Mouse (Mus musculus) limb, embryonic 13.5 days (tissue): ENCODE measurements around the gene Armc8. TPM values are rescaled to one million over a fixed set of nuclear protein-coding genes. Genes with fewer than 3 reads are reported as not detected.

Source experiments
- ATAC-seq: fragments of 200-750 bp; cut with Nextera tagmentation; 2 replicates; pipeline ENCODE4 v1.8.0; 2017; ENCODE audit warnings: low read depth, moderate number of reproducible peaks, moderate TSS enrichment; ENCODE audit not compliant: low FRiP score
- H3K27ac ChIP-seq: fragments of 300-500 bp; sonication (generic); 2 replicates; pipeline ENCODE4 v1.5.1; 2015; ENCODE audit warnings: inconsistent platforms, mild to moderate bottlenecking, moderate library complexity
- H3K27me3 ChIP-seq: fragments of 300-500 bp; sonication (generic); 2 replicates; pipeline ENCODE4 v1.6.1; 2015; ENCODE audit warnings: mild to moderate bottlenecking, inconsistent platforms
- H3K36me3 ChIP-seq: fragments of 300-500 bp; sonication (generic); 2 replicates; pipeline ENCODE4 v1.6.1; 2015; ENCODE audit warnings: inconsistent platforms, mild to moderate bottlenecking, moderate library complexity
- H3K4me1 ChIP-seq: fragments of 300-500 bp; sonication (generic); 2 replicates; pipeline ENCODE4 v1.6.1; 2015; ENCODE audit warnings: inconsistent platforms
- H3K4me2 ChIP-seq: fragments of 300-500 bp; sonication (generic); replicated peaks from 2 replicates; pipeline ENCODE4 v1.6.1; 2015; ENCODE audit warnings: inconsistent platforms, mild to moderate bottlenecking, moderate library complexity
- H3K4me3 ChIP-seq: fragments of 300-500 bp; sonication (generic); 2 replicates; pipeline ENCODE4 v1.5.1; 2015; ENCODE audit warnings: moderate library complexity, mild to moderate bottlenecking, inconsistent platforms
- H3K9ac ChIP-seq: fragments of 300-500 bp; sonication (generic); 2 replicates; pipeline ENCODE4 v1.6.1; 2015; ENCODE audit warnings: mild to moderate bottlenecking, inconsistent platforms
- H3K9me3 ChIP-seq: fragments of 300-500 bp; sonication (generic); 2 replicates; pipeline ENCODE4 v1.6.1; 2016; ENCODE audit warnings: inconsistent platforms
- WGBS: fragments of 180-500 bp; shearing (Covaris S2); methylation state at CpG from one replicate; pipeline ENCODE4 v1.1.7; 2015; 5-methylcytosine and 5-hydroxymethylcytosine counted together
- polyA plus RNA-seq: library from polyadenylated mRNA; unstranded; fragments of >200 nt; fragmentation: Nextera tagmentation; extraction: Ambion mirVana; gene quantifications from 2 replicates; pipeline ENCODE4 v1.2.1, GENCODE M21; 2015

Armc8 gene
- polyA plus RNA-seq, 1 experiment from 2014 or later = 21.0 TPM

DNA sequence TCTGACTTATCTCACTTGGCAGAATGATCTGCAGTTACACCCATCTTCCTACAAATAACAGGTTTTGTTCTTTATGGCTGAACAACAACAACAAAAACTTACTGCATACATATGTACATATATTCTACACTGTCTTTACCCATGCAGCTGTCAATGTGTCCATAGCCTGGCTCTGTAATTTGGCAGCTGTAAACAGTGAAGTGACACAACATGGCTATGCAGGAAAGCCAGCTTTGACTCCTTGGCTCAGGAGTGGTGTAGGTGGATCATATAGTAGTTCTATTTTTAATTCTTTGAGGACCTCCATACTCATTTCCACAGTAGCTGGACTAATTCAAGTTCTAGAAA lies 9.2 kb downstream of the Armc8 start:
- no peaks in the 10 kb centered on the region for H3K9me3 ChIP-seq
- H3K27me3 ChIP-seq = no peaks in the 10 kb centered on the region
- no peak overlapping the region for H3K9ac ChIP-seq
- no peak overlapping the region for H3K27ac ChIP-seq
- ATAC-seq = no peak
- H3K4me1 ChIP-seq = no peaks in the 10 kb centered on the region
- no peak overlapping the region for H3K4me2 ChIP-seq
- no peaks in the 10 kb centered on the region for H3K36me3 ChIP-seq
- H3K4me3 ChIP-seq = no peak overlapping the region

DNA sequence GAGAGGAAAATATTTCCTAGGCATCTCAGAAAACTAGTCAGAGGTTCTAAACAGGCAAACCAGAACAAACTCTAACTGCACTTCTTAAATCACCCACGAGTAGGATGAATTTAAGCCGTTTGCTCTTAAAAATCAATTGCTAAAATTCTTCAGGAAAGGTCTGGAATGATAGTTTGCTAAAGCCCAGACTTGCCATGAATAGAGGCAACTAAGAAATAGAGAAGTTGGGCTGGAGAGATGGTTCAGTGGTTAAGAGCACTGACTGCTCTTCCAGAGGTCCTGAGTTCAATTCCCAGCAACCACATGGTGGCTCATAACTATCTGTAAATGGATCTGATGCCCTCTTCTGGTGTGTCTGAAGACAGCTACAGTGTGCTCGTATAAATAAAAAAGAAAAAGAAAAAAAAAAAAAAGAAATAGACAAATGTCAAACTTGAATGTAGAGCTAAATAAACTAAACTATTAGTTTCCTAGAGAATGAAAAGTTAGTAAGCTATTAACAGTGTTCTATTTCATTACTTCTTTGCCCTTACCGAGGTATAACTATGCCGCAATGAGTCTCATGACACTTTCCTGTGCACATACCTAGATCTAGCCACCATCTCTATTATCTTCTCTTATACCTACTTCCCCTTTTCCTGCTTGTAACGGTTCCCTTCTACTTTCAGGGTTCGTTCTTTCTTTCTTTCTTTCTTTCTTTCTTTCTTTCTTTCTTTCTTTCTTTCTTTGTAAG lies 9.7 kb downstream of the Armc8 start:
- Histone ChIP-seq H3K36me3 (no peaks in the 10 kb centered on the region), H3K4me2 (no peak overlapping the region), H3K27ac (no peak overlapping the region), H3K9ac (no peak overlapping the region), H3K4me1 (no peaks in the 10 kb centered on the region), H3K9me3 (no peaks in the 10 kb centered on the region), H3K4me3 (no peak overlapping the region), H3K27me3 (no peaks in the 10 kb centered on the region)
- WGBS = 88% methylated on average over 7 of the region's 7 CpGs
- ATAC-seq = no peak

DNA sequence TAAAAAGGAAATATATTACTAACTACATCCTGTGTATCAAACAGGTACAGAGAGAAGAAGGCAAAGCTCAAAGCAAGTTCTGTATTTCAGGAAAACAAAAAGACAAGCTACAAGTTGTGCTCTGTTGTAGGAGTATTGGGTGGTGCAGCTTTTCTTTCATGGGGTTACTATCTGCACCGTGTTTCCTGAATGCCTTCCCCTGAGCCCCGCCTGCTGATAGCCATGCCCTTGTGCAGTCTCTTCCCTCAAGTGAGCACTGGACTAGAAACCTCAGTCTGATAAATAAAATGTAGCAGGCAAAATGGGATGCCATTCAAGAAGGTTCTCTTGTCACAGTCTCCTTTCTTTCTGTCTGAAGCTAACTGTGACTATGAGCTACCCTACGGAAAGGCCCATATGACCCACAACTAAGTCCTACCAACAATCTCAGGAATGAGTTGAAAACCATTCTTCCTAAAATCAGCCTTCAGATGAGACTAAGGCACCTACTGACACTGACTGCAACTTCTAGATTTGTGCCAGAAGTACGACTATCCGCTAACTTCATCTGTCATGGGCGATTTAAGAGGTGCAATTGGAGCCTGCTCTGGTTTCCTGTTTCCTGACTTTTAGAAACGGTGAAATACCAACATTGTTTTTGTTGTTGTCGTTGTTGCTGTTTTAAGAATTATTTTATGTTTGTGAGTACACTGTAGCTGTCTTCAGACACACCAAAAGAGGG lies 11.0 kb downstream of the Armc8 start:
- ATAC-seq = no peak
- 81% methylated on average over 8 of the region's 8 CpGs for WGBS
- H3K4me3 ChIP-seq = no peak overlapping the region
- H3K4me1 ChIP-seq = no peaks in the 10 kb centered on the region
- no peaks in the 10 kb centered on the region for H3K9me3 ChIP-seq
- H3K36me3 ChIP-seq = no peaks in the 10 kb centered on the region
- no peak overlapping the region for H3K27ac ChIP-seq
- H3K9ac ChIP-seq = no peak overlapping the region
- no peaks in the 10 kb centered on the region for H3K27me3 ChIP-seq
- H3K4me2 ChIP-seq = no peak overlapping the region

DNA sequence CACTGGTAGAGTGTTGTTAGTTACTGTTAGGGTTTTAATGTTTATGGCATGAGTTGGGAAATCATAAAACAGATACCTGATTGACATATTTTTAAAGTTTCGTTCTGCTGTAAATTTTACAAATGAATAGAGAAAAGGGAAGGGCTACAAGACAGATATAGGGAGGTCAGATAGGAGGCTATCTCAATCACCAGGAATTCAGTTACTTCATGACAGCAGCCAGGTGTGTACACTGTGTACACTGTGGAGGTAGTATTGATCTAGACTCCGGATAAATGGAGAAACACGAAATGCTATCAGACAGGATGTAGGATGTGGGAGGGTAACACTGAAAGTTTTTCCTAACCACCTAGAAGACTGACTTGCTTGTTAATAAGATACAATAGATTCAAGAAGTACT lies 13.4 kb downstream of the Armc8 start:
- no peak for ATAC-seq
- Histone ChIP-seq H3K4me3 (no peak overlapping the region), H3K27ac (no peak overlapping the region), H3K4me1 (no peaks in the 10 kb centered on the region), H3K4me2 (no peak overlapping the region), H3K27me3 (no peaks in the 10 kb centered on the region), H3K9ac (no peak overlapping the region), H3K36me3 (no peaks in the 10 kb centered on the region; the same call in 1 of the 2 replicates), H3K9me3 (no peaks in the 10 kb centered on the region)
- 95% methylated on average over 3 of the region's 3 CpGs for WGBS

DNA sequence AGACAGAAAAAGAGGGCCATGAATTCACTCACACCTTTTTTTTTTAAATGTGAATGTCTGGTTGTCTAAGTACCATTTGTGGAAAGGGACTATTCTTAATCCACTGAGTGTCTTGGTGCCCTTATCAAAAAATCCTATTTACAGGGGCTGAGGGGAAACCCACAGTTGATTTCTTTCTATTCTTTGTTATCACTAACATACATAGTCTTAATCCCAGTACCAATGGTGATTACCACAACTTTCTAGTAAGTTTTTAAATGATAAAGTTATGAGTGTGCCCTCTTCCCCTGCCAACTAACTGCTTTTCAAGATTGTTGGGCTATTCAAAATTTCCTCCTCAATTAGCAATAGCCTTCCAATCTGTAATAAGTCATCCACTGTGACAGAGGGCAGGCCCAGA lies 14.6 kb downstream of the Armc8 start:
- no peaks in the 10 kb centered on the region for H3K9me3 ChIP-seq
- H3K4me1 ChIP-seq = no peaks in the 10 kb centered on the region
- H3K27ac ChIP-seq = no peak overlapping the region
- H3K4me3 ChIP-seq = no peak overlapping the region
- H3K27me3 ChIP-seq = no peaks in the 10 kb centered on the region
- no peak overlapping the region for H3K4me2 ChIP-seq
- no peaks in the 10 kb centered on the region; the same call in 1 of the 2 replicates for H3K36me3 ChIP-seq
- ATAC-seq = no peak
- H3K9ac ChIP-seq = no peak overlapping the region

DNA sequence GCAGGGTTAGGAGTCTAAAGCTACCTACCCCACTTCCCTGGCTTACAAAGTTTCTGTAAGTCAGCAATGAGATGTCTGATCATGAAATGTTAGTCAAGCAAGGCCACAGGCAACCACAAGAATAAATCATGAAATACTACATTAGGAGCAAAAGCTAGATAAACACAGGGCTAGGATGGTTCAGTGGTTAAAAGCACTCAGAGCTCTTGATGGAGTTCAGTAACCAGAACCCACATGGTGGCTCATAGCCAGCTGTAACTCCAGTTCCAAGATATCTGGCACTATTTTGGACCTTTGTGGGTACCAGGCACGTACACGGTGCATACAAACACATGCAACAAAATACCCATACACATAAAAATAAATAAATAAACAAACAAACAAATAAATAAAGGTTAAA lies 15.7 kb downstream of the Armc8 start:
- H3K36me3 ChIP-seq = no peaks in the 10 kb centered on the region; the same call in 1 of the 2 replicates
- ATAC-seq = no peak
- H3K4me2 ChIP-seq = no peak overlapping the region
- 95% methylated on average over 2 of the region's 2 CpGs for WGBS
- no peak overlapping the region for H3K4me3 ChIP-seq
- no peak overlapping the region for H3K27ac ChIP-seq
- no peaks in the 10 kb centered on the region for H3K4me1 ChIP-seq
- H3K27me3 ChIP-seq = no peaks in the 10 kb centered on the region
- no peaks in the 10 kb centered on the region for H3K9me3 ChIP-seq
- no peak overlapping the region for H3K9ac ChIP-seq

DNA sequence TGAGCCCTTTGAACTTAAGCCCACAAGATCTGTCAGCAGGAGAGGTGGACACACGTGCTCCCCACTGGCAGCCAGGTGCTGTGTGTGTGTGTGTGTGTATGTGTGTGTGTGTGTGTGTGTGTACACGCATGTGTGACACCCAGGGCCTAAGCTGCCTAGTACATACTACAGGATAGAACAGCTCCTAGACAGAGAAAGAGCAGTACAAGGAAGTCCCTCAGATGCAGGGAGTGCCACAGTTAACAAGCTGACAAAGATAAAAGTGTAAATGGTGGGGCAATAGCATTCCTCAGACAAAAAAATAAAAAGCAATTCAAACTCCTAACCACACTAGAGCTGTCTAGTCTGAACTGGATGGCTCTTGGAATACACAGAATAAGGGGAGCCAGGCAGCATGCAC lies 16.6 kb downstream of the Armc8 start:
- Histone ChIP-seq H3K9ac (no peak overlapping the region), H3K9me3 (no peaks in the 10 kb centered on the region), H3K27me3 (no peaks in the 10 kb centered on the region), H3K27ac (no peak overlapping the region), H3K4me2 (no peak overlapping the region), H3K36me3 (no peaks in the 10 kb centered on the region; the same call in 1 of the 2 replicates), H3K4me3 (no peak overlapping the region), H3K4me1 (no peaks in the 10 kb centered on the region)
- 56% methylated on average over 2 of the region's 2 CpGs for WGBS
- ATAC-seq = no peak

DNA sequence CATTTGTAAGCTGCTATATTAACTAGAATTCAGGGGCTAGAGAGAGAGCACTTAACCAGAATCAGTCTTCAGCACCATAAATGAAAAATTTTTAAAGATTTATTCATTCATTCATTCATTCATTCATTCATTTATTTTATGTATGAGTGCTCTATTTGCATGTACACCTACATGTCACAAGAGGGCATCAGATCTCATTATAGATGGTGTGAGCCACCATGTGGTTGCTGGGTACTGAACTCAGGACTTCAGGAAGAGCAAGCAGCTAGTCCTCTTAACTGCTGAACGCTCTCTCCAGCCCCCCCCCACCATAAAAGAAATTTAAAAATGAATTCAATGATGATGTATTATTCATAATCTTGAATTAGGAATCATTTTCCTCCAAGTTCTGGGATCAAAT lies 22.4 kb downstream of the Armc8 start:
- WGBS = 100% methylated on average over 1 of the region's 1 CpGs
- H3K4me2 ChIP-seq = no peak overlapping the region
- no peaks in the 10 kb centered on the region for H3K4me1 ChIP-seq

DNA sequence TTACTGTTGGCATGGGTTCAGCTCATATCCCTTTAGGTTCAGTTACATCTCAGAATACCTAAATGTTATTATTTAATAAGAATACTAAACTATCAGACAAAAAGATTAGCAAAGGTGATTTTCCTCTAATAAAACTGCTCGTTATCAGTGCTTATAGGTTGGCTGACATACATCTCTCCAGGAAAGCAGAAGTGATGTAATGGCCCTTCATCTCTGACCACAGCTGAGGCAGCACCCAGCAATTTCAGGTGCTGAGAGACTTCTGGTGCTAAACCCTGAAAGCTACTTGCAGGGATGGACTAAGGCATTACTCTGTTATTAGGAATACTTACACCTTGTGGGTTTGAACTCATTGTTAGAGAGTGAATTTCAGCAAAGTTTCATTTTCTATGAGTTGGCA lies 36.8 kb downstream of the Armc8 start:
- no peak for ATAC-seq
- Histone ChIP-seq H3K9ac (no peak overlapping the region), H3K36me3 (peaks cover 69% of the 10 kb centered on the region), H3K9me3 (no peaks in the 10 kb centered on the region), H3K4me3 (no peak overlapping the region), H3K4me1 (no peaks in the 10 kb centered on the region), H3K27ac (no peak overlapping the region), H3K4me2 (no peak overlapping the region), H3K27me3 (no peaks in the 10 kb centered on the region)
- WGBS = 93% methylated on average over 1 of the region's 1 CpGs

More for the DNA sequence above, 22.4 kb downstream of the Armc8 start:
- Histone ChIP-seq H3K4me3 (no peak overlapping the region), H3K27me3 (no peaks in the 10 kb centered on the region), H3K36me3 (no peaks in the 10 kb centered on the region; the same call in 1 of the 2 replicates), H3K9me3 (no peaks in the 10 kb centered on the region), H3K9ac (no peak overlapping the region), H3K27ac (no peak overlapping the region)
- no peak for ATAC-seq

DNA sequence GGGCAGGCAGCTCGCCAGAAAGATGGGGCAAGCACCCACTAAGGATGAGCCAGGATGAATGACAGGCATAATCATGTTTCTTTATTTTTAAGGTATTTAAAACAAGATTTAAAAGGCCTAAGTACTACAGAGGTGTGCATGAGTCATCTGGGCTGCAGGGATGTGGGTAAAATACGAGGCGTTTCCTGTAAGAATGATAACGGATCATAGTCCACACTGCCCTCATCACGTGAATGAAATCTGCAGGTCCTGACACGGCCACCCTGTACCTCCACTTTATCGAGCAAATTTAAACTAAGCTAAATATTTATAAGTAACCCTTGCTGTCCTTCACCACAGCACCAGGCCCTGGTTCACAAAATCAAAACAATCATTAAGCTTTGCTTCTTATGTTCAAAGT lies 62.8 kb downstream of the Armc8 start:
- Histone ChIP-seq H3K4me1 (no peaks in the 10 kb centered on the region), H3K36me3 (peaks cover 21% of the 10 kb centered on the region), H3K27me3 (no peaks in the 10 kb centered on the region), H3K9ac (no peak overlapping the region), H3K4me2 (no peak overlapping the region), H3K4me3 (no peak overlapping the region), H3K27ac (no peak overlapping the region), H3K9me3 (no peaks in the 10 kb centered on the region)
- no peak for ATAC-seq
- WGBS = 85% methylated on average over 7 of the region's 7 CpGs

DNA sequence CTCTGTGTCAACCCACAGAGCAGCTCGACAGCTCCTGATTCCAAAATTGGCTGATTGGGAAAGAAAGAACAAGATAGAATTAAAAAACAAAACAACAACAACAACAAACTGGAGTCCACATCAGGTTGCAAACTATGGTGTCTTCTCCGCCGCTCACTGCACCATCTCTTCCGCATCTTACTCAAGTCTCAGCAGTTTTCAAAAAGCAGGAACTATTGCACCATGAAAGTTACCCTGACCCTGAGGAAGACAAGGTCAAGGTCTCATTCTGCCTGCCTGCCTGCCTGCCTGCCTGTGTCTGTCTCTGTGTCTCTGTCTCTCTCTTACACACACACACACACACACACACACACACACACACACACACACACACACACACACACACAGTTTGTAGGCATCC lies 69.4 kb downstream of the Armc8 start:
- no peak overlapping the region for H3K4me2 ChIP-seq
- WGBS = 97% methylated on average over 4 of the region's 4 CpGs
- H3K9ac ChIP-seq = no peak overlapping the region
- peaks cover 42% of the 10 kb centered on the region for H3K36me3 ChIP-seq
- no peaks in the 10 kb centered on the region for H3K9me3 ChIP-seq
- ATAC-seq = no peak
- no peaks in the 10 kb centered on the region for H3K4me1 ChIP-seq
- H3K27me3 ChIP-seq = no peaks in the 10 kb centered on the region
- no peak overlapping the region for H3K4me3 ChIP-seq
- no peak overlapping the region for H3K27ac ChIP-seq

DNA sequence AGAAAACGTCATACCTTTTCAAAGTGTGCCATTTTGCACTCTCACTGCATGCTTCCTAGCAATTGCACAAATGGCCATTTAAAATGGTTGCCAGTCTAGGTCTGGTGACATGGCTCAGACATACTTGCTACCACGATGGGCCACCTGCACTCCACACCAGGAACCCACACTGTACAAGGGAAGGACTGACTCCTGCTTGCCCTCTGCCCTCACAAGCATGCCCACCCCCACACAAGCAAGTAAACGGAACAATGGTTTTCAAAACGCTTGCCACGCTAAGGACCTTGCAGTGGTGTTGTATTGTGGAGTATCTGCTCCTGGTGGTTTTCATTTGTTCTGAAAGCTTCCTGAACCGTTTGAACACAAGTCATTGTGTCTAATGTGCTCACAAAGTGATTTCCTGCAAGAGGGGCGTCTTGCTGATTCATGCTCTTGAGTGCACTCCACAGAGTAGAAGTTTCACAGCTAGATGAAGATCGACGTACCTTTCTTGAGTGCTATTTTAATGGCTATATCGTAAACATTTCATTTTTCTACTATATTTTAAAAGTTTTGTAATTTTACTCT lies 76.0 kb downstream of the Armc8 start:
- WGBS = 88% methylated on average over 10 of the region's 10 CpGs
- Histone ChIP-seq H3K36me3 (peaks cover 62% of the 10 kb centered on the region), H3K9me3 (no peaks in the 10 kb centered on the region)

More for the DNA sequence above, 76.0 kb downstream of the Armc8 start:
- Histone ChIP-seq H3K4me3 (no peak overlapping the region), H3K27me3 (no peaks in the 10 kb centered on the region), H3K4me1 (no peaks in the 10 kb centered on the region), H3K27ac (no peak overlapping the region), H3K9ac (no peak overlapping the region), H3K4me2 (no peak overlapping the region)
- no peak for ATAC-seq
